Mouse (Mus musculus) liver, postnatal 0 days (tissue): ENCODE results near the gene Tomm7. TPM values are rescaled to one million over a fixed set of nuclear protein-coding genes. Genes with fewer than 3 reads are reported as not detected.

Source experiments
- ATAC-seq: fragments of 200-750 bp; cut with Nextera tagmentation; 2 replicates; pipeline ENCODE4 v1.8.0; 2017; ENCODE audit warnings: mild to moderate bottlenecking, moderate library complexity
- DNase-seq: peaks from one replicate; pipeline ENCODE4 v3.0.0-alpha.2; 2016
- H3K27ac ChIP-seq: fragments of 300-500 bp; sonication (generic); 2 replicates; pipeline ENCODE4 v1.5.1; 2014; ENCODE audit warnings: antibody characterized with exemption, moderate library complexity, mild to moderate bottlenecking, low read depth
- H3K27me3 ChIP-seq: fragments of 300-500 bp; sonication (generic); 2 replicates; pipeline ENCODE4 v1.6.1; 2014; ENCODE audit warnings: low read length, control low read depth, mixed read lengths; ENCODE audit not compliant: insufficient read depth
- H3K36me3 ChIP-seq: fragments of 300-500 bp; sonication (generic); replicated peaks from 2 replicates; pipeline ENCODE4 v1.6.1; 2014; ENCODE audit warnings: mild to moderate bottlenecking, control low read depth, low read length, moderate library complexity, mixed read lengths; ENCODE audit not compliant: insufficient read depth
- H3K4me1 ChIP-seq: fragments of 300-500 bp; sonication (generic); 2 replicates; pipeline ENCODE4 v1.6.1; 2014; ENCODE audit warnings: antibody characterized with exemption, mild to moderate bottlenecking, control low read depth; ENCODE audit not compliant: insufficient read depth
- H3K4me2 ChIP-seq: fragments of 300-500 bp; sonication (generic); 2 replicates; pipeline ENCODE4 v1.6.1; 2014; ENCODE audit warnings: low read depth, mild to moderate bottlenecking, low read length, moderate library complexity, mixed read lengths
- H3K4me3 ChIP-seq: fragments of 300-500 bp; sonication (generic); 2 replicates; pipeline ENCODE4 v1.5.1; 2014; ENCODE audit warnings: low read depth, low read length
- H3K9ac ChIP-seq: fragments of 300-500 bp; sonication (generic); replicated peaks from 2 replicates; pipeline ENCODE4 v1.6.1; 2014; ENCODE audit warnings: mild to moderate bottlenecking, moderate library complexity
- H3K9me3 ChIP-seq: fragments of 300-500 bp; sonication (generic); 2 replicates; pipeline ENCODE4 v1.6.1; 2016; ENCODE audit warnings: mild to moderate bottlenecking, control low read depth, low read length, mixed read lengths
- CTCF ChIP-seq: sonication (generic); IDR thresholded peaks from 2 replicates; pipeline ENCODE4 v1.5.1; 2016; ENCODE audit warnings: antibody characterized with exemption, low read depth
- EP300 ChIP-seq: IDR thresholded peaks from 2 replicates; pipeline ENCODE4 v1.6.1; 2016; ENCODE audit warnings: antibody characterized with exemption, low read depth, mild to moderate bottlenecking
- WGBS: fragments of 180-500 bp; shearing (Covaris S2); extraction: QIAGEN DNeasy Blood & Tissue Kit; methylation state at CpG from one replicate; pipeline ENCODE4 v1.1.7; 2014; ENCODE audit not compliant: insufficient replicate concordance; 5-methylcytosine and 5-hydroxymethylcytosine counted together
- polyA plus RNA-seq: library from polyadenylated mRNA; unstranded; fragments of >200 nt; fragmentation: Nextera tagmentation; extraction: Ambion mirVana; gene quantifications from 2 replicates; pipeline ENCODE4 v1.2.1, GENCODE M21; 2015

Tomm7 gene
- polyA plus RNA-seq, 1 experiment from 2014 or later = 64.7 TPM

- DNase-seq = no peak
These were observed 21.7 kb downstream of the Tomm7 start for GRCm38 (mm10) chr5:23822306-23822705.

DNA sequence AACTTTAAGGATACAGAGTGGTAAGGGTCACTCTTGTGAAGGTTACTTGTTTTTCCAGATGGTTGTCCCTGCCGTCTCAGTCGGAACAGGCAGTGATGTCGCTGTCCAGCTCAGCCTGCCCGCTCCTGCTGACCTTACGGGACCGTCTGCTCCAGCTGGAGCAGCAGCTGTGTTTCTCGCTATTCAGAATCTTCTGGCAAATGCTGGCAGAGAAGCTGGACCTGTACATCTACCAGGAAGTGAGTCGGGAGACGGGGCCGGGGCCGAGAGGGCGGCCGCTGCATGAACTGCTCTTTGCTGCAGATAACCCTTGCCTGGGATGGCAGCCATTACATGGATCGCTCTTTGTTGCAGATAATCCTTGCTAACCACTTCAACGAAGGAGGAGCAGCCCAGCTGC is 27.3 kb downstream of the Tomm7 start:
- WGBS = 85% methylated on average over 15 of the region's 15 CpGs
- no peak for TF ChIP-seq EP300
- no peak for TF ChIP-seq CTCF
- H3K36me3 ChIP-seq = peaks cover 56% of the 10 kb centered on the region

More at GRCm38 (mm10) chr5:23822306-23822705, 21.7 kb downstream of the Tomm7 start:
- Histone ChIP-seq H3K4me1 (no peaks in the 10 kb centered on the region), H3K27ac (no peak overlapping the region), H3K9me3 (no peaks in the 10 kb centered on the region), H3K4me3 (no peak overlapping the region), H3K4me2 (no peak overlapping the region), H3K9ac (no peak overlapping the region), H3K36me3 (peaks cover 14% of the 10 kb centered on the region), H3K27me3 (no peaks in the 10 kb centered on the region)
- WGBS = 78% methylated on average over 11 of the region's 11 CpGs
- no peak for ATAC-seq
- TF ChIP-seq EP300 (no peak), CTCF (no peak)

GRCm38 (mm10) chr5:23814841-23815240 is 29.1 kb downstream of the Tomm7 start:
- WGBS = 81% methylated on average over 5 of the region's 5 CpGs

More for the DNA sequence above, 27.3 kb downstream of the Tomm7 start:
- Histone ChIP-seq H3K9me3 (no peaks in the 10 kb centered on the region), H3K4me1 (no peaks in the 10 kb centered on the region), H3K27ac (no peak overlapping the region), H3K4me3 (no peak overlapping the region), H3K9ac (no peak overlapping the region), H3K4me2 (no peak overlapping the region), H3K27me3 (no peaks in the 10 kb centered on the region)
- ATAC-seq (no peak), DNase-seq (no peak)

GRCm38 (mm10) chr5:23792726-23793125 is 51.2 kb downstream of the Tomm7 start:
- Histone ChIP-seq H3K36me3 (peaks cover 32% of the 10 kb centered on the region), H3K27me3 (no peaks in the 10 kb centered on the region), H3K9ac (no peak overlapping the region), H3K9me3 (no peaks in the 10 kb centered on the region), H3K4me2 (no peak overlapping the region), H3K27ac (no peak overlapping the region), H3K4me3 (no peak overlapping the region), H3K4me1 (peaks cover 10% of the 10 kb centered on the region; the same call in 1 of the 2 replicates)
- TF ChIP-seq EP300 (no peak), CTCF (no peak)
- ATAC-seq (no peak), DNase-seq (no peak)
- WGBS = 92% methylated on average over 2 of the region's 2 CpGs

More at GRCm38 (mm10) chr5:23814841-23815240, 29.1 kb downstream of the Tomm7 start:
- ATAC-seq (no peak), DNase-seq (no peak)
- Histone ChIP-seq H3K4me2 (no peak overlapping the region), H3K27me3 (no peaks in the 10 kb centered on the region), H3K4me1 (no peaks in the 10 kb centered on the region), H3K9ac (no peak overlapping the region), H3K27ac (no peak overlapping the region), H3K36me3 (peaks cover 70% of the 10 kb centered on the region), H3K4me3 (no peak overlapping the region), H3K9me3 (no peaks in the 10 kb centered on the region)
- TF ChIP-seq CTCF (no peak), EP300 (no peak)

GRCm38 (mm10) chr5:23789078-23789612 is 54.8 kb downstream of the Tomm7 start:
- Histone ChIP-seq H3K4me3 (no peak overlapping the region), H3K27ac (no peak overlapping the region), H3K9me3 (no peaks in the 10 kb centered on the region), H3K4me2 (peak overlapping the region; percentile 88), H3K27me3 (no peaks in the 10 kb centered on the region), H3K9ac (no peak overlapping the region), H3K4me1 (peaks cover 12% of the 10 kb centered on the region), H3K36me3 (peaks cover 14% of the 10 kb centered on the region)
- WGBS = 57% methylated on average over 4 of the region's 4 CpGs
- no peak for TF ChIP-seq EP300
- 0 out of 2 replicates have a peak, but pooled peaks have one; percentile 16 for TF ChIP-seq CTCF
- ATAC-seq (no peak), DNase-seq (no peak)

Other genes with a start within 250 kb of the Tomm7 start
- 9.6 and 10.9 TPM in 2 replicates for gene Srpk2, start 159.5 kb downstream of the Tomm7 start, polyA plus RNA-seq
- gene Pus7, start 60.5 kb downstream of the Tomm7 start, polyA plus RNA-seq = 5.3 and 6.0 TPM in 2 replicates
- 9.6 and 10.9 TPM in 2 replicates for gene Rint1, start 56.5 kb downstream of the Tomm7 start, polyA plus RNA-seq
- 33.4 and 34.5 TPM in 2 replicates for gene Fam126a, start 186.5 kb upstream of the Tomm7 start, polyA plus RNA-seq